Mouse (Mus musculus) neural tube, embryonic 11.5 days (tissue): ENCODE data around the gene Fanci. TPM values are rescaled to one million over a fixed set of nuclear protein-coding genes. Genes with fewer than 3 reads are reported as not detected.

Experiments
- ATAC-seq: fragments of 200-750 bp; cut with Nextera tagmentation; 2 replicates; pipeline ENCODE4 v1.8.0; 2017; ENCODE audit warnings: moderate number of reproducible peaks, mild to moderate bottlenecking, moderate TSS enrichment, moderate library complexity; ENCODE audit not compliant: insufficient read depth, low FRiP score, low TSS enrichment
- DNase-seq: peaks from one replicate; pipeline ENCODE4 v3.0.0-alpha.2; 2015; ENCODE audit warnings: low spot score
- H3K27ac ChIP-seq: fragments of 300-500 bp; sonication (generic); 2 replicates; pipeline ENCODE4 v1.5.1; 2014; ENCODE audit warnings: low read depth, mild to moderate bottlenecking, low read length
- H3K27me3 ChIP-seq: fragments of 300-500 bp; sonication (generic); 2 replicates; pipeline ENCODE4 v1.6.1; 2014; ENCODE audit warnings: mild to moderate bottlenecking, low read length, mixed read lengths; ENCODE audit not compliant: control insufficient read depth, insufficient read depth
- H3K36me3 ChIP-seq: fragments of 300-500 bp; sonication (generic); 2 replicates; pipeline ENCODE4 v1.6.1; 2014; ENCODE audit warnings: mild to moderate bottlenecking, low read length, moderate library complexity, mixed read lengths; ENCODE audit not compliant: control insufficient read depth, insufficient read depth
- H3K4me1 ChIP-seq: fragments of 300-500 bp; sonication (generic); 2 replicates; pipeline ENCODE4 v1.6.1; 2014; ENCODE audit warnings: low read length, mixed read lengths; ENCODE audit not compliant: control insufficient read depth, insufficient read depth
- H3K4me2 ChIP-seq: fragments of 300-500 bp; sonication (generic); 2 replicates; pipeline ENCODE4 v1.6.1; 2014; ENCODE audit warnings: low read depth, mild to moderate bottlenecking, moderate library complexity
- H3K4me3 ChIP-seq: fragments of 300-500 bp; sonication (generic); 2 replicates; pipeline ENCODE4 v1.5.1; 2014; ENCODE audit warnings: low read depth, low read length
- H3K9ac ChIP-seq: fragments of 300-500 bp; sonication (generic); 2 replicates; pipeline ENCODE4 v1.6.1; 2014; ENCODE audit warnings: mild to moderate bottlenecking, low read length
- H3K9me3 ChIP-seq: fragments of 300-500 bp; sonication (generic); 2 replicates; pipeline ENCODE4 v1.6.1; 2016; ENCODE audit warnings: low read length; ENCODE audit not compliant: control insufficient read depth
- WGBS: fragments of 180-500 bp; shearing (Covaris S2); extraction: QIAGEN DNeasy Blood & Tissue Kit; methylation state at CpG from one replicate; pipeline ENCODE4 v1.1.7; 2014; 5-methylcytosine and 5-hydroxymethylcytosine counted together
- polyA plus RNA-seq: library from polyadenylated mRNA; unstranded; fragments of >200 nt; fragmentation: Nextera tagmentation; extraction: Ambion mirVana; gene quantifications from 2 replicates; pipeline ENCODE4 v1.2.1, GENCODE M21; 2014

Gene Fanci
- polyA plus RNA-seq, 1 experiment from 2014 or later = 16.5 TPM

DNA sequence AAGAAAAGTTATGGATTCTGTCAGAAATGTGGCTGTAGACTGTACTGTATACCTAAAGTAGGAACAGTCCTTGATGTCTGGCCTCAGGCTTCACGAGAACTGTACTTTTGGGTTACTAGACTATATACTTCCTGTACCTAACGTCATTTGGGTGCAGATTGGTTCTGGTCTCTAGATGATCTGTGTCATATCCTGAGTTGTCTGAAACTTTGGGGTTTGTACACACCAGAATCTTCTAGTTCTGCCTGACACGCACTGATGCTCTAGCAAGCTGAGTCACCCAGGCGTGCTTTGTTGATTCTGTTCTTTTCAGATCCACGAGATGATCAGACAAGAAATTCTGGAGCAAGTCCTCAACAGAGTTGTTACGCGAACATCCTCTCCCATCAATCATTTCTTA is 28.2 kb downstream of the Fanci start:
- Histone ChIP-seq H3K27me3 (no peaks in the 10 kb centered on the region), H3K9me3 (no peaks in the 10 kb centered on the region), H3K27ac (no peak overlapping the region), H3K36me3 (no peaks in the 10 kb centered on the region), H3K4me2 (no peak overlapping the region), H3K4me3 (no peak overlapping the region), H3K4me1 (no peaks in the 10 kb centered on the region), H3K9ac (no peak overlapping the region)
- 93% methylated on average over 7 of the region's 7 CpGs for WGBS
- ATAC-seq (no peak), DNase-seq (no peak)

DNA sequence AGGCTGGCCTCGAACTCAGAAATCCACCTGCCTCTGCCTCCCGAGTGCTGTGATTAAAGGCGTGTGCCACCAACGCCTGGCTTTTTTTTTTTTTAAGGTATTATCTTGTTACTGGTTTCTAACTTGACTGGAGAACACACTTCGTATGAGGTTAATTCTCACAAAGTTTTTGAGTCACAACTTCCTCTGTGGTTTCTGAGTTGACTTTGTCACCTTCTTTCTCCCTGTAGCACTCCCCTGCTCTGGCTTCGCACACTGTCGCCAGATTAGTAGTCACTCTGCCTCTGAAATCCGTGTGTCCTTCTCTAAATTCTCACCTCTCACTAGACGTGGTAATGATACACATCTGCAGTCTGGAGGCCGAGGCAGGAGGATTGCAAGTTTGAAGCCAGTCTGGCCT is 31.1 kb downstream of the Fanci start:
- Histone ChIP-seq H3K4me1 (no peaks in the 10 kb centered on the region), H3K4me2 (no peak overlapping the region), H3K27me3 (no peaks in the 10 kb centered on the region), H3K9me3 (no peaks in the 10 kb centered on the region), H3K9ac (no peak overlapping the region), H3K36me3 (no peaks in the 10 kb centered on the region), H3K4me3 (no peak overlapping the region), H3K27ac (no peak overlapping the region)
- no peak for DNase-seq
- 95% methylated on average over 10 of the region's 10 CpGs for WGBS
- no peak for ATAC-seq

DNA sequence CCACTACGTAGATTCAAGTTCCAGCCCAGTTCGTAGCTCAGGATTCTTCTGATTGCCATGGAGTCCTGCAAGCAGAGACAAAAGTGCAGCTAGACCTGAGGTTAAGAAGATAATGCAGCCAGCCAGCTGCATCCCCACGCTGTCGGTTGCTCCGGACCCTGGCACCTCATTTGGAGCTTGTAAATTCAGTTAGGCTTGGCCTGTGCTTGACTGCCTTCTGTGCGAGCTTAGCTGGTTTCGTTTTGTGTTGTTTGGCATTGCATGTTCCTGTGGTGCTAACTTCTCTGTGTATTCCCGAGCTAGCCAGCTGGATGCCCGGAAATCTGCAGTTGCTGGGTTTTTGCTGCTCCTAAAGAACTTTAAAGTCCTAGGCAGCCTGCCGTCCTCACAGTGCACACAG is 34.1 kb downstream of the Fanci start:
- Histone ChIP-seq H3K4me1 (no peaks in the 10 kb centered on the region), H3K9me3 (no peaks in the 10 kb centered on the region), H3K27me3 (no peaks in the 10 kb centered on the region), H3K27ac (no peak overlapping the region), H3K4me2 (no peak overlapping the region), H3K4me3 (no peak overlapping the region), H3K36me3 (no peaks in the 10 kb centered on the region), H3K9ac (no peak overlapping the region)
- no peak for ATAC-seq
- WGBS = 88% methylated on average over 10 of the region's 10 CpGs
- DNase-seq = no peak

DNA sequence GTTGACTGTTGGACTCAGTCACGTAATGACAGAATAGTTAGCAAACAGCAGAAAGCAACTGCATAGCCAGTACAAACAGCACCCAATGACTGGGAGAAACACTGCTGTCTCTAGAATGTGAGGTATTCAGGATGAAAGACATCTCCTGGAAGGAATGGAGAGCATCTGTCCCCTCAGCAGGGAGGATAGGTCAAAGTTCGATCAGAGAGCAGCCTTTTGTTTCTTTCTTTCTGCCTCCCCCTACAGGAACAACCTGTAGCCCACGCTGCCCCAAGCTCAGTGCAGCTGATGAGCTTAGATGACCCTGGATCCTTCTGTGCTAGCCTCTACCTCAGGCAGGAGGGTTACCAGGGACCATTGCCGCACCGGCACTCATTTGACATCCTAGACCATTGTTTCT is 36.5 kb downstream of the Fanci start:
- ATAC-seq = no peak
- H3K4me2 ChIP-seq = no peak overlapping the region
- WGBS = 44% methylated on average over 5 of the region's 5 CpGs
- H3K4me3 ChIP-seq = no peak overlapping the region
- no peaks in the 10 kb centered on the region for H3K27me3 ChIP-seq
- no peak overlapping the region for H3K27ac ChIP-seq
- DNase-seq = no peak
- H3K4me1 ChIP-seq = no peaks in the 10 kb centered on the region
- H3K9ac ChIP-seq = no peak overlapping the region
- H3K9me3 ChIP-seq = no peaks in the 10 kb centered on the region
- H3K36me3 ChIP-seq = no peaks in the 10 kb centered on the region

DNA sequence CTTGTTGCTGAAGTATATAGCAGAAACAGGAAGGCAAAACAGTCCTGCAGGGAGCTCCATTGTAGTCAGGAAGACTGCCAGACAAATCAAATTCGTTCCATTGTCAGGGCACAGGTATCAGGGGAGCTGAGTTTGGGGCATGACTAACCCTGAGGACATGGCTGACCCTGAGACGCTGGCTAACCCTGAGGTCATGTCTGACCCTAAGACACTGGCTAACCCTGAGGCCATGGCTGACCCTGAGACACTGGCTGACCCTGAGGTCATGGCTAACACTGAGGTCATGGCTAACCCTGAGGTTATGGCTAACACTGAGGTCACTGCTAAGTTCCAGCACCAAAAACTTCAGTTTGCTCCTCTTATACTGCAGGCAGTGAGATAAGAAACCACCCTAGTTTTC is 48.3 kb downstream of the Fanci start:
- Histone ChIP-seq H3K4me2 (no peak overlapping the region), H3K4me1 (no peaks in the 10 kb centered on the region), H3K9ac (no peak overlapping the region), H3K27ac (no peak overlapping the region), H3K36me3 (peaks cover under 1% of the 10 kb centered on the region; the same call in 1 of the 2 replicates), H3K4me3 (no peak overlapping the region), H3K9me3 (no peaks in the 10 kb centered on the region), H3K27me3 (no peaks in the 10 kb centered on the region)
- DNase-seq = no peak
- no peak for ATAC-seq
- WGBS = 81% methylated on average over 2 of the region's 2 CpGs

DNA sequence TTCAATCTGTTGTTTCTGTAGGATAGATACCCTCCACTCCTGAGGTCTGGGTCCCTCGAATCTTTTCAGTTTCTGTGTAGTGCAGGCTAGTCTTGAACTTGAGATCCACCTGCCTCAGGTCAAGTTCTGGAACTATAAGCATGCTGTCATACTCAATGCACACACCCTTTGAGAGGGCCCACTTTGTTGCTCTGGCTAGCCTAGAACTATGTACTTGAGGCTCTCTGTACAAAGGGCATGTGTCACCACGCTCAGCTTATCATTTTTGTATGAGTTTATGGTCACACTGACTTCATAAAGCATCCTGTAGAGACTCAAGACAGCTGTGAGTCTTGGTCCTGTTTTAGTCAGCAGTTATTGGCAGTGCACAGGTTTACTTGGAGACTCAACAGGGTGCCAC is 55.3 kb downstream of the Fanci start:
- Histone ChIP-seq H3K27ac (no peak overlapping the region), H3K36me3 (peaks cover 7% of the 10 kb centered on the region), H3K27me3 (no peaks in the 10 kb centered on the region), H3K9ac (no peak overlapping the region), H3K4me2 (no peak overlapping the region), H3K4me1 (no peaks in the 10 kb centered on the region), H3K4me3 (no peak overlapping the region), H3K9me3 (no peaks in the 10 kb centered on the region)
- 93% methylated on average over 2 of the region's 2 CpGs for WGBS
- DNase-seq (no peak), ATAC-seq (no peak)

DNA sequence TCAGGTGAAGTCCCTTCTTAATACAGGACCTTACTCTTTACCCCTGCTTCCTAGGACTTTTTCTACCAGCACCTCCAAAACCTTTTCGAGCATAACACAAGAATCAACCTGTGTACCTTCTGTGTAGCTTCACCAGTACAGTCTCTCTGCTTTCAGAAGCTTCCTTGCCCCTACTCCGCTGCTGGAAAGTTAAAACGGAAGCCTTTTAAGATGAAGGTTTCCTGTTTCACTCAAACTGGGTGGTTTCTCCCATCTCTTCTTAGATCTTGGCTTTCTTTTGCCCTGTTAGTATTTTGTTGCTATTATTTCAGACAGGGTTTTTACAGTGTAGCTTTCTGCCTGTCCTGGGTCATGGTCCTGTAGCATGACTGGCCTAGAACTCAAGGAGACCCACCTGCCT is 55.8 kb downstream of the Fanci start:
- no peak overlapping the region for H3K4me3 ChIP-seq
- H3K36me3 ChIP-seq = peaks cover 11% of the 10 kb centered on the region
- H3K27ac ChIP-seq = no peak overlapping the region
- no peaks in the 10 kb centered on the region for H3K27me3 ChIP-seq
- H3K4me1 ChIP-seq = no peaks in the 10 kb centered on the region
- 93% methylated on average over 3 of the region's 3 CpGs for WGBS
- no peak overlapping the region for H3K9ac ChIP-seq
- H3K4me2 ChIP-seq = no peak overlapping the region
- H3K9me3 ChIP-seq = no peaks in the 10 kb centered on the region
- DNase-seq = no peak
- ATAC-seq = no peak

DNA sequence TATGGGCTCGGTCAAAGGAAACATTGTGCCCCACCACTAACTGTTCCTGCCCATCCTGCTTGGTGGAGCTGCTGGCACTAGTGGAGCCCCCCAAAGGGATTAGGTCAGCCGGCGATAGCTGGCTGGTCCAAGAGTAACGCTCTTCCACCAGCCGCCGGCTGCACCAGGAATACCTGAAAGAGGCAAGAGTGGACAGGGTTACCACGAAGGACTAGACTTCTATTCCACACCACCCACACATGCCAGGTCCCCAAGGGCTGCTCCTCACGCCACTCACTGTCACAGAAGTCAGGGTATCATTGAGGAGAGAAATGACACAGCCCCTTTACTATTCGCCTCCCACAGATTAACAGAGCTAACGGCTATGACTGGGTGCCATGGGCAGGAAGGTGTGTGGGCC is 70.0 kb downstream of the Fanci start:
- DNase-seq (no peak), ATAC-seq (no peak)
- Histone ChIP-seq H3K4me3 (no peak overlapping the region), H3K4me1 (peaks cover 7% of the 10 kb centered on the region), H3K9ac (no peak overlapping the region), H3K4me2 (no peak overlapping the region), H3K27me3 (no peaks in the 10 kb centered on the region), H3K9me3 (no peaks in the 10 kb centered on the region), H3K27ac (no peak overlapping the region), H3K36me3 (peaks cover 13% of the 10 kb centered on the region)
- WGBS = 93% methylated on average over 10 of the region's 10 CpGs

DNA sequence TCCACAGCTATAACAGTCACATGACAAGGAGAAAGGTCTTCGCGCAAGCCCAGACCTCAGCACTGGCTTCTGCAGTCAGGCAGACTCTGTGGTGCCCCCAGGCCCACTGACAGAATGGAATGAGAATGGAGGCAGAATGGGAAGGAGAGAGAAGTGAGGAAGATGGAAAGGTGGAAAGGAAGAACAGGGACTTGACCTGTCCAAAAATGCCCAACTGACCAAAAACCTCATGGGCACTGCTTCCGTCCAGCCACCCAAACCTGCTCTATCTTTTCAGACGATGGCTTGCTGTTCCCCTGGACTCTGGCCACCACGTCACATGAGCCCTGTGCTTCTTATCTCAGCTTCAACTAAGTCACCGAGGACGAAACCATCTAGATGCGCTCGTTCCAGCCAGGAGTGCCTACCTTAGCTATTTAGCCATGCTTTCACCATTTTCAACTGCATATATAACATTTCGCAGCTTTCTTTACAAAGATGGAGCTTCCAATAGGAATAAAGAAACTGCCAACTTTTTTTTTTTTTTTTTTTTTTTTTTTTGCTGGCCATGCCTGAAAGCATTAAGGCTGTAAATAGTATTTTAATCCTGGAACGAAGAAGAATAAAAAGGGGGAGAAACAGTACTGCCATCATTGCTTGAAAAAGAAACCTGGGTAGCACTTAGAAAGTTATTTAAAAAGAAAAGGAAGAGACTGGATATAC is 71.8 kb downstream of the Fanci start:
- Histone ChIP-seq H3K4me1 (peaks cover 7% of the 10 kb centered on the region), H3K9me3 (no peaks in the 10 kb centered on the region), H3K4me2 (no peak overlapping the region), H3K4me3 (no peak overlapping the region), H3K27ac (no peak overlapping the region), H3K27me3 (no peaks in the 10 kb centered on the region), H3K36me3 (peaks cover 10% of the 10 kb centered on the region), H3K9ac (no peak overlapping the region)
- WGBS = 93% methylated on average over 11 of the region's 11 CpGs
- ATAC-seq = no peak
- no peak for DNase-seq
